Mouse (Mus musculus) lung, postnatal 14 days (tissue): ENCODE results near the gene Atp6v0a2.
"Not testable (repeated sequence)": the region's sequence is repeated elsewhere in the genome, so short reads cannot be mapped to it uniquely, and the experiment has no call there.

Experiments
- DNase-seq: peaks from one replicate; pipeline ENCODE4 v3.0.0; 2021

The Atp6v0a2 gene

GRCm38 (mm10) chr5:124628448-124629363 lies at the start of gene Atp6v0a2:
Gene Atp6v0a2 (plus strand): TSS chr5:124628576.
- DNase-seq: peak; percentile 97

- peak; percentile 94 for DNase-seq
Measured at GRCm38 (mm10) chr5:124578633-124579317, 49.6 kb upstream of the Atp6v0a2 start, which contains the start of the genes Eif2b1 and Gtf2h3. Gene Eif2b1 (minus strand): TSS chr5:124579131. Gene Gtf2h3 (plus strand): TSS chr5:124579140.

- DNase-seq: peak; percentile 57
Measured at GRCm38 (mm10) chr5:124582515-124582914, 45.9 kb upstream of the Atp6v0a2 start.

GRCm38 (mm10) chr5:124592768-124593167 lies 35.6 kb upstream of the Atp6v0a2 start:
- no peak for DNase-seq

GRCm38 (mm10) chr5:124598224-124599174 lies 29.9 kb upstream of the Atp6v0a2 start:
- peak; percentile 92 for DNase-seq

- DNase-seq: not testable (repeated sequence)
Measured at GRCm38 (mm10) chr5:124599726-124600125, 28.6 kb upstream of the Atp6v0a2 start.

- DNase-seq: peak; percentile 46
Measured at GRCm38 (mm10) chr5:124602349-124602748, 26.0 kb upstream of the Atp6v0a2 start.

- no peak for DNase-seq
Measured at GRCm38 (mm10) chr5:124604296-124604695, 24.1 kb upstream of the Atp6v0a2 start.

GRCm38 (mm10) chr5:124605041-124605622 lies 23.2 kb upstream of the Atp6v0a2 start:
- DNase-seq: no peak

- DNase-seq: peak; percentile 5
Measured at GRCm38 (mm10) chr5:124610965-124611364, 17.4 kb upstream of the Atp6v0a2 start.

GRCm38 (mm10) chr5:124614709-124615108 lies 13.7 kb upstream of the Atp6v0a2 start:
- peak; percentile 18 for DNase-seq

- DNase-seq: no peak
Measured at GRCm38 (mm10) chr5:124618711-124619110, 9.7 kb upstream of the Atp6v0a2 start.

- no peak for DNase-seq
Measured at GRCm38 (mm10) chr5:124621362-124621761, 7.0 kb upstream of the Atp6v0a2 start.

GRCm38 (mm10) chr5:124622890-124623289 lies 5.5 kb upstream of the Atp6v0a2 start:
- DNase-seq: no peak

GRCm38 (mm10) chr5:124624291-124624690 lies 4.1 kb upstream of the Atp6v0a2 start:
- no peak for DNase-seq

- no peak for DNase-seq
Measured at GRCm38 (mm10) chr5:124629641-124630040, 1.3 kb downstream of the Atp6v0a2 start.

GRCm38 (mm10) chr5:124631685-124632084 lies 3.3 kb downstream of the Atp6v0a2 start:
- no peak for DNase-seq

- DNase-seq: no peak
Measured at GRCm38 (mm10) chr5:124632461-124632860, 4.1 kb downstream of the Atp6v0a2 start.

- DNase-seq: no peak
Measured at GRCm38 (mm10) chr5:124633425-124633824, 5.0 kb downstream of the Atp6v0a2 start.

GRCm38 (mm10) chr5:124635068-124635467 lies 6.7 kb downstream of the Atp6v0a2 start:
- peak; percentile 34 for DNase-seq

GRCm38 (mm10) chr5:124636139-124636538 lies 7.8 kb downstream of the Atp6v0a2 start:
- DNase-seq: no peak

GRCm38 (mm10) chr5:124636694-124637093 lies 8.3 kb downstream of the Atp6v0a2 start:
- no peak for DNase-seq
